Mouse (Mus musculus): ENCODE measurements at regions not wholly inside any gene's neighbourhood (a gene's known extent, or its start where the extent isn't known, plus 50 kb on each side); places are given as distances from the start of the nearest gene placed in this dataset.

GRCm38 (mm10) chr14:106219293-106219797, 113.3 kb downstream of the Trim52 start:
- WGBS, result 76% methylated on average over 5 of the region's 5 CpGs
- TF ChIP-seq POLR2A (IDR thresholded peaks at IDR 0.05; ENCODE audit: borderline replicate concordance, insufficient read depth, low read length) (no peak), CTCF (IDR thresholded peaks at IDR 0.05; ENCODE audit: borderline replicate concordance, insufficient read depth, low read depth, low read length) (no peak)
- H3K27me3 ChIP-seq (ENCODE audit: control insufficient read depth, insufficient read depth, low read length), result no peaks in the 10 kb centered on the region

GRCm38 (mm10) chr14:106225401-106225800, 119.4 kb downstream of the Trim52 start:
- TF ChIP-seq CTCF (IDR thresholded peaks at IDR 0.05; ENCODE audit: borderline replicate concordance, insufficient read depth, low read depth, low read length) (no peak), POLR2A (IDR thresholded peaks at IDR 0.05; ENCODE audit: borderline replicate concordance, insufficient read depth, low read length) (no peak)
- no peaks in the 10 kb centered on the region for H3K27me3 ChIP-seq (ENCODE audit: control insufficient read depth, insufficient read depth, low read length)
- no peak overlapping the region for H3K4me3 ChIP-seq (replicated peaks; ENCODE audit: insufficient read depth, low read depth, low read length)
- 18% methylated on average over 1 of the region's 1 CpGs for WGBS
- H3K4me1 ChIP-seq (ENCODE audit: control insufficient read depth, insufficient read depth, low read length), result no peaks in the 10 kb centered on the region
- H3K27ac ChIP-seq (ENCODE audit: insufficient read depth, low read length), result no peak overlapping the region
- DNase-seq, result no peak

More at GRCm38 (mm10) chr14:106219293-106219797, 113.3 kb downstream of the Trim52 start:
- H3K4me1 ChIP-seq (ENCODE audit: control insufficient read depth, insufficient read depth, low read length), result no peaks in the 10 kb centered on the region
- DNase-seq, result no peak
- H3K27ac ChIP-seq (ENCODE audit: insufficient read depth, low read length), result no peak overlapping the region
- no peak overlapping the region for H3K4me3 ChIP-seq (replicated peaks; ENCODE audit: insufficient read depth, low read depth, low read length)

GRCm38 (mm10) chr14:106241721-106242405, 135.9 kb downstream of the Trim52 start:
- Histone ChIP-seq H3K27ac (ENCODE audit: insufficient read depth, low read length) (no peak overlapping the region), H3K4me1 (ENCODE audit: control insufficient read depth, insufficient read depth, low read length) (no peaks in the 10 kb centered on the region), H3K27me3 (ENCODE audit: control insufficient read depth, insufficient read depth, low read length) (no peaks in the 10 kb centered on the region), H3K4me3 (replicated peaks; ENCODE audit: insufficient read depth, low read depth, low read length) (no peak overlapping the region)
- 83% methylated on average over 5 of the region's 5 CpGs for WGBS
- DNase-seq, result no peak
- TF ChIP-seq CTCF (IDR thresholded peaks at IDR 0.05; ENCODE audit: borderline replicate concordance, insufficient read depth, low read depth, low read length) (no peak), POLR2A (IDR thresholded peaks at IDR 0.05; ENCODE audit: borderline replicate concordance, insufficient read depth, low read length) (no peak)

GRCm38 (mm10) chr14:106259396-106260108, 153.6 kb downstream of the Trim52 start:
- WGBS, result 68% methylated on average over 4 of the region's 4 CpGs
- TF ChIP-seq CTCF (IDR thresholded peaks at IDR 0.05; ENCODE audit: borderline replicate concordance, insufficient read depth, low read depth, low read length), result no peak
- no peak for TF ChIP-seq POLR2A (IDR thresholded peaks at IDR 0.05; ENCODE audit: borderline replicate concordance, insufficient read depth, low read length)
- DNase-seq, result no peak

GRCm38 (mm10) chr14:106265290-106265689, 159.3 kb downstream of the Trim52 start:
- WGBS, result 96% methylated on average over 3 of the region's 3 CpGs
- TF ChIP-seq CTCF (IDR thresholded peaks at IDR 0.05; ENCODE audit: borderline replicate concordance, insufficient read depth, low read depth, low read length), result no peak
- TF ChIP-seq POLR2A (IDR thresholded peaks at IDR 0.05; ENCODE audit: borderline replicate concordance, insufficient read depth, low read length), result no peak
- no peak overlapping the region for H3K27ac ChIP-seq (ENCODE audit: insufficient read depth, low read length)

More at GRCm38 (mm10) chr14:106259396-106260108, 153.6 kb downstream of the Trim52 start:
- Histone ChIP-seq H3K4me3 (replicated peaks; ENCODE audit: insufficient read depth, low read depth, low read length) (no peak overlapping the region), H3K27ac (ENCODE audit: insufficient read depth, low read length) (no peak overlapping the region), H3K4me1 (ENCODE audit: control insufficient read depth, insufficient read depth, low read length) (no peaks in the 10 kb centered on the region), H3K27me3 (ENCODE audit: control insufficient read depth, insufficient read depth, low read length) (no peaks in the 10 kb centered on the region)

GRCm38 (mm10) chr14:106267679-106268561, 161.9 kb downstream of the Trim52 start:
- WGBS, result 79% methylated on average over 12 of the region's 12 CpGs
- TF ChIP-seq CTCF (IDR thresholded peaks at IDR 0.05; ENCODE audit: borderline replicate concordance, insufficient read depth, low read depth, low read length) (no peak), POLR2A (IDR thresholded peaks at IDR 0.05; ENCODE audit: borderline replicate concordance, insufficient read depth, low read length) (no peak)
- Histone ChIP-seq H3K4me3 (replicated peaks; ENCODE audit: insufficient read depth, low read depth, low read length) (no peak overlapping the region), H3K27ac (ENCODE audit: insufficient read depth, low read length) (no peak overlapping the region), H3K4me1 (ENCODE audit: control insufficient read depth, insufficient read depth, low read length) (no peaks in the 10 kb centered on the region), H3K27me3 (ENCODE audit: control insufficient read depth, insufficient read depth, low read length) (no peaks in the 10 kb centered on the region)
- DNase-seq, result no peak

More at GRCm38 (mm10) chr14:106265290-106265689, 159.3 kb downstream of the Trim52 start:
- no peaks in the 10 kb centered on the region for H3K4me1 ChIP-seq (ENCODE audit: control insufficient read depth, insufficient read depth, low read length)
- DNase-seq, result no peak
- no peak overlapping the region for H3K4me3 ChIP-seq (replicated peaks; ENCODE audit: insufficient read depth, low read depth, low read length)
- H3K27me3 ChIP-seq (ENCODE audit: control insufficient read depth, insufficient read depth, low read length), result no peaks in the 10 kb centered on the region

GRCm38 (mm10) chr14:106269680-106270079, 163.7 kb downstream of the Trim52 start:
- no peak overlapping the region for H3K27ac ChIP-seq (ENCODE audit: insufficient read depth, low read length)
- no peak for DNase-seq
- H3K27me3 ChIP-seq (ENCODE audit: control insufficient read depth, insufficient read depth, low read length), result no peaks in the 10 kb centered on the region
- no peaks in the 10 kb centered on the region for H3K4me1 ChIP-seq (ENCODE audit: control insufficient read depth, insufficient read depth, low read length)
- 36% methylated on average over 6 of the region's 6 CpGs for WGBS
- H3K4me3 ChIP-seq (replicated peaks; ENCODE audit: insufficient read depth, low read depth, low read length), result no peak overlapping the region
- TF ChIP-seq CTCF (IDR thresholded peaks at IDR 0.05; ENCODE audit: borderline replicate concordance, insufficient read depth, low read depth, low read length), result no peak
- no peak for TF ChIP-seq POLR2A (IDR thresholded peaks at IDR 0.05; ENCODE audit: borderline replicate concordance, insufficient read depth, low read length)

Data from cerebellum, adult 2 months (tissue).